Mouse (Mus musculus): ENCODE data around the gene Yes1.

DNA sequence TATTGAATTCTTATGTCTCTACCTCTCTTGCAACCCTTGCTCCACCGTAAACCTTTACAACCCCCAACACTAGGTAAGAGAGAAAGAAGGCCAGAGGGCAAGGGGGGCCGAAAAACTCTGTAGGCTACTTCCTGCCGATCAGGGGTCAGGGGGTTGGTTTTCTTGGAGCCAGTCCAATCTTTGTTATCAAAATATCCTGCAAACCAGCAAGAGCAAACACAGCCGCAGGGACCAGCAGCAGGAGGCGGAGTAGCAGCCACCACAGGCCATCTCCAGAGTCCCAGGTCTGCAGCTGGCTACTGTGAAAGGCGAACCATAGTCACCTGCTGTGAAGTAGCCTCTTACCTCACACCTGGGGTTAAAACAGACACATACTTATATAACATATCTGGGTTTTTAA, 107.9 kb downstream of the Yes1 start:
- TF ChIP-seq CTCF (IDR thresholded peaks at IDR 0.05; ENCODE audit: extremely low read depth, insufficient read depth, low read length): no peak
- no peak for TF ChIP-seq POLR2A (IDR thresholded peaks at IDR 0.05; ENCODE audit: extremely low read depth, insufficient read depth, low read length)
